8 mouse cellular contexts compared by ENCODE assay signal in genomic region chr16:91646681-91647419, GRCm38 (mm10). TPM values are rescaled to one million over a fixed set of nuclear protein-coding genes. Genes with fewer than 3 reads are reported as not detected.
DNase-seq lines count a peak whose midpoint lies in the region; ATAC-seq lines count a peak whose summit lies in the region.

Gene Gart, minus strand, starts transcription at chr16:91646952.

- H3K4me1 ChIP-seq in hindbrain, embryonic 13.5 days (replicated peaks), result peaks cover 17% of the 10 kb centered on the region

- H3K9ac ChIP-seq in hindbrain, embryonic 13.5 days, result peak within 1 kb of the TSS; percentile 91

- peak within 1 kb of the TSS; percentile 99 for H3K27ac ChIP-seq in hindbrain, embryonic 13.5 days

- no peaks in the 10 kb centered on the region for H3K27me3 ChIP-seq in hindbrain, embryonic 13.5 days

- H3K4me2 ChIP-seq in hindbrain, embryonic 13.5 days, result peak within 1 kb of the TSS; percentile 92

- peaks cover 16% of the 10 kb centered on the region for H3K36me3 ChIP-seq in hindbrain, embryonic 13.5 days

- no peaks in the 10 kb centered on the region for H3K9me3 ChIP-seq in hindbrain, embryonic 13.5 days

- WGBS in hindbrain, embryonic 13.5 days, result under 1% methylated on average over 57 of the region's 59 CpGs

- H3K4me3 ChIP-seq in hindbrain, embryonic 13.5 days, result peak within 1 kb of the TSS; percentile 73

- DNase-seq in NIH3T3 (ENCODE audit: low read depth), result peak; percentile 91
- peak; percentile 97 to 98 for DNase-seq in cerebellum, postnatal 10 days
- DNase-seq in frontal cortex, postnatal 14 days (ENCODE audit: low spot score in 2 of 2), result peak; percentile 84 to 88
- peak; percentile 78 to 87 for DNase-seq in layer of hippocampus, postnatal 25 days (ENCODE audit: extremely low spot score in 1 of 2, low spot score in 1 of 2)
- peak; percentile 96 for DNase-seq in lung, postnatal 25 days (ENCODE audit: low spot score)
- peak; percentile 87 for DNase-seq in retina, embryonic 14.5 days (ENCODE audit: low spot score)
- peak; percentile 88 to 93 for DNase-seq in urinary bladder, adult 18-20 months (ENCODE audit: low spot score in 2 of 2)

- ATAC-seq in hindbrain, embryonic 13.5 days (ENCODE audit: low FRiP score), result peak; percentile 89

RNA-seq across cellular contexts. Expression of gene Gart, which starts in this region (rescaled TPM):
- 62.9 and 67.3 TPM in 2 replicates for polyA plus RNA-seq in hindbrain, embryonic 13.5 days (2015; fragmentation: Nextera tagmentation; extraction: Ambion mirVana)
- 10 to 100 TPM; 46.6 to 47.7 TPM for total RNA-seq in layer of hippocampus, postnatal 25 days (2021)

Comparison
In these comparisons a context has a peak if more than half of its experiments do, and no peak if none do; other contexts are left out.
1. Peak in every context shown above with its lines: DNase-seq, ATAC-seq, H3K4me3 ChIP-seq and H3K27ac ChIP-seq.